Mouse (Mus musculus) cerebellum, postnatal 14 days (tissue): ENCODE measurements around the gene Ccr1l1.
"Not testable (repeated sequence)": the region's sequence is repeated elsewhere in the genome, so short reads cannot be mapped to it uniquely, and the experiment has no call there.

ENCODE experiments used
- DNase-seq, 2 experiments: peaks; one replicate each; pipeline ENCODE4 v3.0.0; 2021; ENCODE audit warnings: mixed read lengths in 2 of 2

Ccr1l1 gene

DNA sequence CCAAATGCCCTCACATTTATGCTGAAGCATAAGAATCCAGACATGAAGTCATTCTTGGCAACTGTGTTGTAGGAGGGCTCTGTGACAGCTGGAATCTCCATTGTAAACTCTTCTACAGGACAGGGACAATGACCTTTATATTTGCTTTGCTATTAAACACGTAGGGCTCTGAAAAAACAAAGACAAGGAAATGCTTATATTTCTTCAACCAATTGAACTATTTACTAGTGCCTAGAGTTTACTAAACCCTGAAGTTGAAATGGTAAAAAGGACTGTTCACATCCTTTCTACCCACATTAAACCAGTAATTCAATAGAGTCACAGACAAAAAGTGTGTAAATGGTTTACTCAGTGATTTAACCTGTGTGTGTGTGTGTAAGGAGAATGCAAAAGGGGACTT, at the start of gene Ccr1l1:
Gene Ccr1l1, minus strand, starts transcription at position 101 of the 400 bp plus-strand sequence.
- no peak for DNase-seq

DNA sequence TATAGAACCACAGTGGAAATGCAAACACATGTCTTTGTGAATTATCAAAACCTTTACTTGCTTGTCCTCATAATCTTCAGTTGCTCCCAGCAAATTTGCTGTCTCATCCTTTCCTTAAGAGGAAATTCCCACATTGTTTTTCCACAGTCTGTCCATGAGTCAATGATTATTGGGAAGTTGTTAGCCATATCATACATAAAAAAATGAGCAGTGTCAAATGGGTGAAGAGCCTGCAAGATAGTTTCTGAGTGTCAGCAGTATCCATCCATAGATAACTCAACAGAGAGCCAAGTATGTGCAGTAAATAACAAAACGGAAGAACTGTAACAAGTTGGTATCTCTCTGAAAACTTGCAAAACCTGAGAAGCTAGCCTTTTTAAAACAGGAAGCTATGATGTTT, 43.5 kb upstream of the Ccr1l1 start, which contains the start of gene Ccr3:
Gene Ccr3, plus strand, starts transcription at position 301 of the 400 bp plus-strand sequence.
- no peak for DNase-seq

DNA sequence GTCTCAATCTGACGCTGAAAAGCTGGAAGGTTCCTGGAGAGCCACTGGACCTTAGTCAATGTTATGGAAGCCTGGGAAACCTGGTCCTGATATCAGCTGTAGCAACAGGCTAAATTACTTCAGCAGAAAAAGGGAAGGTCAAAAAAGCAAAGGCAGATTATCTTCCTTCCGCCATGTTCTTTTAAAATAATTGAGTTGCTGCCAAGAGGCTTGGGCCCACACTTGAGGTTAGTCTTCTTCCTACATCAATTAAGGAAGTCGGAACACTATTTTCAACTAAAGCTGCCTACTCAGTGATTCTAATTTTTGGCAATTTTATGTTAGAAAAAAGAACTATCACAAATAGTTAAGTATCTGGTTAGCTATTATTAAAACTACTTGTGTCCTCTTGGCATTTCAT, 41.7 kb upstream of the Ccr1l1 start:
- no peak for DNase-seq

DNA sequence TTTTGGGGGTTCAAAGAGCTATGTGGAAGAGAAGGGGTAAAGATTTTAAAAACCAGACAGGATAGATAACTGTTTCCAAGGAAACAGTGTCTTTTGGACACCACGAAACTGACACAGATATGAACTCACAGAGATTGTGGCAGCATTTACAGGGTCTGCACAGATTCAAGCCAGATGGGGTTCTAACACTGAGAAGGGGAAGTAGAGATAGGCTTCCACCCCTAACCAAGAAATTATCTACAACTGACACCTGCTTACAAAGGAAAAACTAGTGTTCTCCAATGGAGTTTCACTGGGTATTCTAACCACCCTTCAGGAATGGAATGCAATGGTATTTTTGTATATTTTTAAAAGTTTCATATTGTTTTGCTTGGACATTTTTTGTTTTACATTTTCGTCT, 37.8 kb upstream of the Ccr1l1 start:
- no peak for DNase-seq

DNA sequence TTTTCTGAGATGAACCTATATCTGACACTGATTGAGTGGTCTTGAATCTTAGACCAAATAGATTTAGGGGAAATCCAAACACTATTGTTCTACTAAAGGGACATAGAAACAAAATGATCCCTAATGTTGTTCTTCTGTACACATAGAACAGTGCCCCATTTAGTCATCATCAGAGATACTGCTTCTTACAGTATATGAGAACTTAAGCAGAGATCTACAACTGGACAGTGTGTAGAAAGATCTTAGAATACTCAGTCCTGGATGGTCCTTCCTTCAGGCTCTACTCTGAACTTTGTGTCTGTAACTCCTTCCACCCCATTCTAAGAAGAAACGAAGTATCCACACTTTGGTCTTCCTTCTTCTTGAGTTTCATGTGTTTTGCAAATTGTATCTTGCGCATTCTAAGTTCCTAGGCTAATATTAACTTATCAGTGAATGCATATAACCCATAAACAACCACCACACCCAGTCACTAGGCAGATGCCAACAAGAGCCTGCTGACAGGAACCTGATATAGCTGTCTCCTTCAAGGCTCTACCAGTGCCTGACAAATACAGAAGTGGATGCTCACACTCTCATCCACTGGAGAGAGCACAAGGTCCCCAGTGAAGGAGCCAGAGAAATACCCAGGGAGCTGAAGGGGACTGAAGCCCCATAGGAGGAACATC, 36.9 kb upstream of the Ccr1l1 start:
- no peak for DNase-seq

DNA sequence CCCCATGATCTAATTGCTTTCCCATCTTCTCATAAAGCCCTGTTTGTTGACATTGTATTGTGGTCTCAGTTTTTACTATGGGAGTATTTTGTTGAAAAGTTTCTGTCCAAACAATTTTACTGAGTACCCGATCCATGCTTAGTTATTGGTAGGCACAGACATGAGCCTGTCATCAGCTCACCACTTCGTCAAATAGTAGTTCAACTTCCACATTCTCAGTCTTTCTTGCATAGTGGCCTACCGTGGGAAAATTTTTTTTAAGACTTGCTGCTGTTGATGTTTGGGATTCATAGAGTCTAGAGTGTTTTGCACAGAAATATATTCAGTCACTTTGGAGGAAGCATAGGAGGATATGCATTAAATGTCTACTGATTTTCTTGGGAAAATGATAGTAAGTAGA, 35.1 kb upstream of the Ccr1l1 start:
- DNase-seq: no peak

DNA sequence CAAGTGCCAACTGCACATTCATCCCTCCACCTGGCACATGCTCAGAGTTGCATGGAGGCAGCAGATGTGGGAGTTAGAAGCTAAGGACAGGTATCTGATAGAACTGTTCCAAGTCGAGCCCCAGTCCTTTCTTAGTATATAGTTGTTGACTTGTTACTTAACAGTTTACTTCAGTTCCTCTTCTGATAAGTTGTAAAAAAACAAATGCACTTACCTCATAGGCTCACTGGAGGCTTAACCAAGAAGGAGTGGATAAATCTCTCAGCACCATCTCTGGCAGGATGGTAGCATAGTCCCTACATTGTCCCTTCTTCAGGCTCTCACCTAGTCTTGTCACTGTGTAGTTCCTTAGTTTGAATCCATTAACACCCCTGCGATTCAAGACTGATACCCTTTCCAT, 34.5 kb upstream of the Ccr1l1 start:
- no peak for DNase-seq

DNA sequence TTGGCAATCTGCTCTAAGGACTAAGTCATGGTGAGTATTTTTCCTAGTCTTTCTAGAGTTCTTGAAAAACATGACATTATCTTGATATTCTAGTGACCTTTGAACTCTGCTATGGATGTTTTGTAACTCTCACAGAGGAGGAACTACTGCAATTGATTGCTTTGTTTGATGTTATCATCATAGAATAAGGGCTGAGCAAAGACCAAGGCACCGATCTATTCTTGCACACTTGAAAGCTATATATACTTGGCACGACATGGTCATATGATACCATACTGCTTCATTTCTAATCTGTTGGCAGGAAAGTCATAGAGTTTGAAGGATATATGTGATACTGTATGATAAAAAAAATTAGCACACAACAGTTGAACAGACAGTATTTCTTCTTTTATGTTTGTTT, 21.6 kb upstream of the Ccr1l1 start:
- DNase-seq: no peak

DNA sequence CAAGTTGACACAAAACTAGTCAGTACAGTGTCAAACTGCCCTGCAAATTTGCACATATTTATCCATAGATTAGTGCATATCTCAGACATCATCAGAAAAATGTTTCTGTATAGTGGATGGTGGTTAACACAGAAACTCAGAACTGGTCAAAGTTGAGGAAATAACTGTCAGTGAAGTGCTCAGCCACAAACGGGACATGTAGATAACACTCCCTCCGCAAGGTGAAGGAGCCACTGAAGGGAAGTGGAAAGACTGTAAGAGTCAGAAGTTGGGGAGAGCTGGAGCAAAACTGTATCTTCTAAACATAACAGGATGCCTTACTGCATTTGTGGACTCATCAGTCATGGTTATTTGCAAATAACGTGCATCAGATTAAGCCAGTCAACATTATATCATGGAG, 19.5 kb upstream of the Ccr1l1 start:
- DNase-seq: no peak

DNA sequence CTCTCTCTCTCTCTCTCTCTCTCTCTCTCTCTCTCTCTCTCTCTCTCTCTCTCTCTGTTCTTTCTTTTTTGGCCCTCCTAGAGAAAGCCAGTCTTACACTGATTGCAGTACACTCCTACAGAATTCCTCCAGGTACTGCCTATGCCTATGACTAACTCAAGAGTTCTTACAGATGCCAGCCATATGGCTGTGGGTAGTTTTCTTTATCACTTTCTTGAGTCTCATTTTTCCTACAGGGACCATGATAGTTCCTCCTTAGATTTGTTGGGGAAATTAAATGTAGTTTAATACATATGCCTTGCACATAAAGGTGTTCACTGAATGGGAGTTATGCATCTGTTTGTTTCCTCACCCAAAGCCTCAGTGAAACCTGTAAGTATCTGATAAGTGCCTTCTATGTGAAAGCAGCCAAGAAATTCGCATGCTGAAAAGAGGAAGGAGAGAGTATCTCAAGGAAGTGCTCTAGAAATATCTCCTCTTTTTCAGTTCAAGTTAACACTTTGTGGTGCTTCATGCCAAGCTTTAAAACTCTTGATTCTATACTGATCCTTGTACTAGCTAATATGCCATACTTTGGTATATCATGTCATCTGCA, 13.2 kb upstream of the Ccr1l1 start:
- no peak for DNase-seq

DNA sequence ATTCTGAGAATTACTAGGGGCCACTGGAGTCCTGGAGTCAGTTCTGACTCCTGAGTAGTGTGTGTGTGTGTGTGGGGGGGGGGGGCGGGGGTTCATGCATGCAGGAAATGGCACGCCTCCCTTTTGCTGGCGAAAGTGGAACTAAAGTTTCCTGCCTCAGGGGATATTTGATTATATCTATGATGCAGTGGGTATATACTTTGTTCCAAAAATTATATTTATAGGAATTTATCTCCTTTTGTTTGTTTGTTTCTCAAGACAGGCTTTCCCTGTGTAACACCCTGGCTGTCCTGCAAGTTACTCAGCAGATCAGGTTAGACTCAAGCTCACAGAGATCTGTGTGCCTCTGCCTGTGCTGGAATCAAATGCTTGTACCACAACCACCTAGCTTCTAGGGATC, 11.5 kb upstream of the Ccr1l1 start:
- no peak for DNase-seq

DNA sequence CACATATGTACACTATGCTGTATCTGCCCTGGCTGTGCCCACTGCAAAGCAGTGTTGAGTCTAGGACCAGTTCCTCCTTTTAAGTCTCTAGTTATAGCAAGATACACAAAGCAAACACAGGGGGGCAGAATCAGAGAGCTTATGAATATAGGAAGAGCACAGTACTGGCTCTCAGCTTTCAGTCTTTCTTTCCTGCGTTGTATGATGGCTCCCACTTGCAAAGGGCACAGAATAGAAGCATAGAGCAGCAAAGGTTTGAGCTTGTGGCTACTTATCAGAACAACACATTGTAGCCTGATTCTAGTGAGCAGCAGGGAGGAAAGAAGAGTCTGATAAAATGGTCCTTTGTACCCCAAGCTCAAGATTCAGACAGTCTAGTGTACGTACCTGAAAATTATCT, 8.0 kb upstream of the Ccr1l1 start:
- no peak for DNase-seq

DNA sequence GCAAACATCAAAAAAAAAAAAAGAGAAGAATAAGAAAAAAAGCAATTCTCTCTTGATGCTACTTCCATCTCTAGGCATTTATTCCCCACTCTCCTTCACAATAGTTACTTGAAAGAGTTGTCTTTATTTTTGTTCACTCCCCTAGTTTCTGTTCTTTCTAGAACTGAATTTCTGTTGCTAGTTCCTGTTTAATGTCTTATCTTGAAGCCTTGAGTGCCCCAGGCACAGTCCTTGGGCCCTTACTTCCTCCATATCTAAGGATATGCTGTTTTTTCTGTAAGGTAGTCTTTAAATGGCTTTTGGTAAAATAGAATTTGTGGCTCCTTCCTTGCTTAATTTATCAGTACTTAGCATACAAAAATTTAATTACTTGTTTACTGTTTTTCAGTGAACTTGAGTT, 6.7 kb upstream of the Ccr1l1 start:
- DNase-seq: no peak

DNA sequence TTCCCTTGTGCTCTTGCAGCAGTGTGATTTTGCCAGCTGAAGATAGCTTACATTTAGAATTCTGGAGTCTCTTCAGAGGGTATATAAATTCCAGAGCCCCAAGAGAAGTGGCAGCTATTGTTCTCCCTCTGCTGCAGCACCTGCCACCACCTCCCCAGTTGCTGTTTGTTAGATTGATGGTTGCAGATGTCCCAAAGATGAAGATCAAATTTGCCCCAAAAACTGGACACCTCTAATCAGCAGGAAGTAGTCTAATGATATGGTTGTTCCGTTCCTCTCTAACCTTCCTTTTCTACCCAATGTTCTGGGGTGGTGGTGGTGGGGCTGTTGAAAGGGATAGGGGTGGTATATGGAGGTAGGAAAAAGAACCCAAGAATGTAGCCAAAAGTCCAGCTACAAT, 4.5 kb upstream of the Ccr1l1 start:
- DNase-seq: no peak

DNA sequence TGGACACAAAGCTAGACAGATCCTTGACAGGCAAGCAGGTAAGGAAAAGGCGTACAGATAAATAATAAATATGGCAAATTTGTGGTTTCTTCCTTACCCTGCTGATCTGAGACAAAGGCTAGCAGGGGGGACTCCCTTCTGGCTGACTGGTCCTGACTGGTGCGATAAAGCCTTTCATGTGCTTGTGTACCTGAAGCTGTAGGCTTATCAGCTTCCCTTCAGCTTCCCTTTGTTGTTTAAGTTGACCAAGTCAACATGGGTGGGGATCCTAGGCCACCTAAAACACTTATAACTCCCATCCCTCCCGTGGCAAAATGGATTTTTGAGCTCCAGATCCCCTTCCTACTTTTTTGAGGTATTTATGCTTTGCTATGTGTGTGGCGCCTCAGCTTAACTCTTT, 3.7 kb upstream of the Ccr1l1 start:
- no peak for DNase-seq

DNA sequence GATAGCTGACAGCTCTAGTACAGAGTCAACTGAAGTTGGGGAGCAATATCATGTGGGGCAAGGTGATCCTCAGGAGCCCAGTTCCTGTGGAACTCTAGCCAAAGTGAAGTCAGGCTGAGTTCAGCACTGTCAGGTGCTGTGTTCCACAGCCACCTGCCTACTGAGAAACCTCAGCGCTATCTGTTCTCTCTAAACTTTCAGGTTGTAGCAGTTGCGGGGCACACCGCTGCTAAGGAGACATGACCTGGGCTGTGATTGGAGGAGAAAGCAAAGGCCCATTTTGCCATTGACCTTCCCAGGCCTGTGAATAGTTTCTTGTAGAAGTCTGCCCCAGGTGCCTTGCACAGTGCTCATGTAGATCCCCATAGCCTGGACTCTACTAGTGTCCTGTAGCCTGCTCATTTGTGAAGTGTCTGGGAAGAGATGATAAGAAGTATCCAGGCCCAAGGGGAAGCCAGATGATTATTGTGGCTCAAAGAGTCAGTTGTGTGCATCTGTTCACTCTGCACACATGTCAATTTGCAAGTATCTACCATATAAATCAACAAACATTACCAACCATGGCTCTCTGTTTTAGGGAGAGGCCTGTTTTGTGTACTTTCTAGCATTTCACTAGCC, 2.8 kb upstream of the Ccr1l1 start:
- not testable (repeated sequence) for DNase-seq

DNA sequence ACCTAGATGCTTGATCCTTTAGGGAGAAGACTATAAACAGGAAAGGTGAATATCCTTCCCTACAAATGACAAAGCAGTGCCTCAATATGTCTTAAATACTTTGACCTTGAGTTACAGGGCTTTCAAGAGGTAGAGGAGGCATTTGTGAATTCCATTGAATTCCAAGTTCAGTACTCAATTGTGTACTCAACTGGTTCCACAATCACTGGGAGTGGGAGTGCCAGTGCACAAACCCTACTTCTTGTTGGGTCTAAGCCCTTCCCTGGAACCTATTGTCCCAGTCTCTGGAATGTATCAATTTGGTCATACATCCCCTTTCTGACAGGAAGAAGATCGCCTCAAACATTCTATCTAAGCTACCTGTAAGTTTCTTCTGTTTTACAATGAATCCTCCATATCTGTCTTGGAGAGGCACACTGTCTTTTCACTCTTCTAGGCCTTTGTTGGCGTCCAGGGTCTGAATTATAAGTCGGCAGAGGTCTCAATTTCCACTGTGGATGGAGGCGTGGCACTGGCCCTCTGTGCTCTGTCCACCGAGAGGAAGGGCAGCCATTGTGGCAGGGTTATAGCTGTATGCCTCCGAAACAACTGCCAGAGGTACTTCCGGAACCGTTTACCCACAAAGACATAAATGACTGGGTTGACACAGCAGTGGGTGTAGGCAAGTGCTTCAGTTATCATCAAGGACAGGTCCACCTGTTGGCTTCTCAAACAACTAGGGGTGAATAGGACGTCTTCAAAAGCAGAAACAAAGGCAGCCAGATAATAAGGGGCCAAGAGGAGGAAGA, 1.1 kb downstream of the Ccr1l1 start:
- DNase-seq: no peak

DNA sequence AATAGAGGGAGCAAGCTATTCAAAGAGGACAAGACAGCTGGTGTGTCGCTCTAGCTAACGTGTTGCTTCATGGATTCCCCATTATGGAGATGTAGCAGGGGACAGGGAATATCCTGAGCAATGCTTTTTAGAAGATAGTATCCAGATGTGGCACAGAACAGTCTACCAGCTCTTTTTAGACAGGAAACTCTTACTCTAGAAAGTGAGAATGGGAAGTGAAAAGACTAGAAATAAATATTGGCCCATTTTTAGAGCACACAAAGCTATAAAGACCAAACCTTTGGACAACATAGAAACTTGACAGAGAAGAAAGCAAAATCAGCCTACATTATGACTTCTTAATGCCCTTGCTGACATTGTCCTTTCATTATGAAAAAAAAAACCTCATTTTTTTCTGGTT, 2.6 kb downstream of the Ccr1l1 start:
- DNase-seq: no peak

DNA sequence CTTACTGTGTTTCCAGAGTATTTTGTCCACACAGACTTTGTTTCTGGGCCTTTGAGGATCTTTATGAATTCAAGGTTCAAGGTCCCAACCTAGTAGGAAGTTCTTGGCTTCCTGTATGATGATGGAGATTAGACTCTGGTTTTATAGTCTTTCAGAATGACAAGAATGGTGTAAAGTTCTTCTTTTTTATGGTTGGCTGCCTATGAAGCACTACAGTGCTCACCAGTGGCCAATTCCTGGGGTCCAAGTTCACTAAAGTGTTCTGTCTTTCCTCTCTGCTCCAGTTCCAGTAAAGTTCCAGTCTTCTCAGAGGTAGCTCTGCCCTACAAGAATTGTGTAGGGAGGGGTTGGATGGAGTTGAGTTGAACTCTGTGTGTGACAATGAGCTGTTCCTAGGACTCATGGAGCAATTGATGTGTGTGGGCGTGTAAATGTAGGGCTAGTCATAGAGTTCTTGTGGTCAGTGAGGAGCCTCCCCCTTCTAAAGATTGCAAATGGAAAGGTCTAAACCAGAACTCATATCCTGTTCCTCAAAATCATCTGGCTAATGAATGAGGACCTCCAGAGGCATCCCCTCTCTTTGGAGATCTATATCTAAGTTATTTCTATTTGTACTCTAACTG, 9.8 kb downstream of the Ccr1l1 start, which contains the start of gene Ccr1:
Gene Ccr1, minus strand, starts transcription at position 403 of the 623 bp plus-strand sequence.
- no peak for DNase-seq

DNA sequence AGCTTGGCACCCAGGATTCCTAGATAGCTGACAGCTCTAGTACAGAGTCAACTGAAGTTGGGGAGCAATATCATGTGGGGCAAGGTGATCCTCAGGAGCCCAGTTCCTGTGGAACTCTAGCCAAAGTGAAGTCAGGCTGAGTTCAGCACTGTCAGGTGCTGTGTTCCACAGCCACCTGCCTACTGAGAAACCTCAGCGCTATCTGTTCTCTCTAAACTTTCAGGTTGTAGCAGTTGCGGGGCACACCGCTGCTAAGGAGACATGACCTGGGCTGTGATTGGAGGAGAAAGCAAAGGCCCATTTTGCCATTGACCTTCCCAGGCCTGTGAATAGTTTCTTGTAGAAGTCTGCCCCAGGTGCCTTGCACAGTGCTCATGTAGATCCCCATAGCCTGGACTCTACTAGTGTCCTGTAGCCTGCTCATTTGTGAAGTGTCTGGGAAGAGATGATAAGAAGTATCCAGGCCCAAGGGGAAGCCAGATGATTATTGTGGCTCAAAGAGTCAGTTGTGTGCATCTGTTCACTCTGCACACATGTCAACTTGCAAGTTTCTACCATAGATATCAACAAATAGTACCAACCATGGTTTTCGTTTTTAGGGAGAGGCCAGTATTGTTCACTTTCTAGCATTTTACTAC, 11.2 kb downstream of the Ccr1l1 start:
- DNase-seq: not testable (repeated sequence)

DNA sequence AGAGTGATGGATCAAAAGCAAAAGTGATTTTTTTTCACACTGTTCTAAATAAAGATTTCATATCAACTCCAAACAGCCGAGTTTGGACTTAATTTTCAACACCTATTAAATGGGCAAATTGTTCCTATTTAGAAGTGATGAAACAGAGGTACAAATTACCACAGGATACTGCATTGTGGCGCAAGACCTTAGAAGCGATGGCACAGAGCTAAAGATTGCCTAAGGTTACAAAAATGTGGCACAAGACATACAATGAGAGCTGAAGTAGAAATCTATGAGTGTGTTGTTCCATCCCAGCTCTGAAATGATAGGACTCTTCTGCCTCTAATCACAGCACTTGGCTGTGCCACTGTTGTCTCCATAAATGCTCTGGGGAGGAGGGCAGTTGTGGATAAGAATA, 13.4 kb downstream of the Ccr1l1 start:
- no peak for DNase-seq

DNA sequence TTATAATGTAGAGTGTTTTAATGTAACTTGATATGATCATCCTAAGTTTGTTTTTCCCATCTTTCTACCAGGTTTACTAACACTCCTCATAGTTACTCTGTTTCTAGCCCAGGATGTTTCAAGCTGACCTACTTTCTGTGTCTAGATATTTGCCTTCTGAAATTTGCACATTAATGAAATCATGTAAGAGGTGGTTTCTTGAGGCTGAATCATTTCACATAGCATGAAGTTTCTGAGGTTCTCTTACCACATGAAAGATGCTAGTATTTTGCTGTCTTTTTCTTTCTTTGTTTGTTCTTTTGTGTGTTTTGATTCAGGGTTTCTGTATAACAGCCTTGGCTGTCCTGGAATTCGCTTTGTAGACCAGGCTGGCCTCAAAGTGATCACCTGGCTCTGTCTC, 18.0 kb downstream of the Ccr1l1 start:
- DNase-seq: no peak
